Mouse (Mus musculus): Measurements from ENCODE around the gene Acer1. TPM values are rescaled to one million over a fixed set of nuclear protein-coding genes. Genes with fewer than 3 reads are reported as not detected.

Gene Acer1
- total RNA-seq, 2 experiments from 2014 or later: 0.04 TPM; not detected in 1

Other genes starting within 250 kb of the Acer1 start
- not detected in 2 replicates for gene Nrtn, start 224.6 kb downstream of the Acer1 start, total RNA-seq (2015)
- gene Nrtn, start 224.6 kb downstream of the Acer1 start, total RNA-seq (2017): not detected in 2 replicates
- gene Dus3l, start 217.4 kb downstream of the Acer1 start, total RNA-seq (2015): 8.4 and 8.7 TPM in 2 replicates
- gene Dus3l, start 217.4 kb downstream of the Acer1 start, total RNA-seq (2017): 10.5 and 14.6 TPM in 2 replicates
- 0.32 and 0.85 TPM in 2 replicates for gene Prr22, start 211.9 kb downstream of the Acer1 start, total RNA-seq (2015)
- gene Prr22, start 211.9 kb downstream of the Acer1 start, total RNA-seq (2017): not detected in 2 replicates
- gene Rfx2, start 151.1 kb downstream of the Acer1 start, total RNA-seq (2015): 5.0 and 5.2 TPM in 2 replicates
- 1.7 and 2.8 TPM in 2 replicates for gene Rfx2, start 151.1 kb downstream of the Acer1 start, total RNA-seq (2017)
- gene Acsbg2, start 107.7 kb downstream of the Acer1 start, total RNA-seq (2015): not detected in 2 replicates
- gene Acsbg2, start 107.7 kb downstream of the Acer1 start, total RNA-seq (2017): not detected in 2 replicates
- 0.32 and 0.40 TPM in 2 replicates for gene 1700061G19Rik, start 106.6 kb downstream of the Acer1 start, total RNA-seq (2015)
- gene 1700061G19Rik, start 106.6 kb downstream of the Acer1 start, total RNA-seq (2017): 0.07 and 0.53 TPM in 2 replicates
- gene Mllt1, start 46.7 kb downstream of the Acer1 start, total RNA-seq (2015): 10.6 and 11.0 TPM in 2 replicates
- 11.2 and 15.1 TPM in 2 replicates for gene Mllt1, start 46.7 kb downstream of the Acer1 start, total RNA-seq (2017)
- 19.1 and 20.0 TPM in 2 replicates for gene Clpp, start 8.2 kb upstream of the Acer1 start, total RNA-seq (2015)
- 25.1 and 27.3 TPM in 2 replicates for gene Clpp, start 8.2 kb upstream of the Acer1 start, total RNA-seq (2017)
- 13.0 and 14.0 TPM in 2 replicates for gene Alkbh7, start 15.2 kb upstream of the Acer1 start, total RNA-seq (2015)
- 7.6 and 12.8 TPM in 2 replicates for gene Alkbh7, start 15.2 kb upstream of the Acer1 start, total RNA-seq (2017)
- gene Pspn, start 17.9 kb upstream of the Acer1 start, total RNA-seq (2015): not detected in 2 replicates
- gene Pspn, start 17.9 kb upstream of the Acer1 start, total RNA-seq (2017): not detected in 2 replicates
- gene Gtf2f1, start 29.2 kb upstream of the Acer1 start, total RNA-seq (2015): 41.1 and 45.2 TPM in 2 replicates
- gene Gtf2f1, start 29.2 kb upstream of the Acer1 start, total RNA-seq (2017): 88.0 and 95.6 TPM in 2 replicates
- gene Gm17949, start 29.3 kb upstream of the Acer1 start, total RNA-seq (2015): not detected in 2 replicates
- not detected in 2 replicates for gene Gm17949, start 29.3 kb upstream of the Acer1 start, total RNA-seq (2017)
- gene Khsrp, start 49.4 kb upstream of the Acer1 start, total RNA-seq (2015): 56.0 and 66.5 TPM in 2 replicates
- 43.9 and 57.7 TPM in 2 replicates for gene Khsrp, start 49.4 kb upstream of the Acer1 start, total RNA-seq (2017)
- gene Slc25a41, start 59.5 kb upstream of the Acer1 start, total RNA-seq (2015): not detected in 2 replicates
- not detected in 2 replicates for gene Slc25a41, start 59.5 kb upstream of the Acer1 start, total RNA-seq (2017)
- gene Crb3, start 77.0 kb upstream of the Acer1 start, total RNA-seq (2015): 0.51 TPM in 1 of 2 replicates, not detected in the other
- gene Crb3, start 77.0 kb upstream of the Acer1 start, total RNA-seq (2017): not detected in 2 replicates
- gene Slc25a23, start 77.7 kb upstream of the Acer1 start, total RNA-seq (2015): 4.1 and 5.8 TPM in 2 replicates
- 0.49 and 0.77 TPM in 2 replicates for gene Slc25a23, start 77.7 kb upstream of the Acer1 start, total RNA-seq (2017)
- gene Dennd1c, start 96.4 kb upstream of the Acer1 start, total RNA-seq (2015): 69.7 and 73.9 TPM in 2 replicates
- gene Dennd1c, start 96.4 kb upstream of the Acer1 start, total RNA-seq (2017): 21.2 and 35.8 TPM in 2 replicates
- 0.13 TPM in 1 of 2 replicates, not detected in the other for gene Tubb4a, start 105.7 kb upstream of the Acer1 start, total RNA-seq (2015)
- gene Tubb4a, start 105.7 kb upstream of the Acer1 start, total RNA-seq (2017): 0.11 and 0.41 TPM in 2 replicates
- gene Tnfsf9, start 123.2 kb upstream of the Acer1 start, total RNA-seq (2015): 3.9 and 6.3 TPM in 2 replicates
- gene Tnfsf9, start 123.2 kb upstream of the Acer1 start, total RNA-seq (2017): 1.5 and 2.2 TPM in 2 replicates
- not detected in 2 replicates for gene Cd70, start 167.7 kb upstream of the Acer1 start, total RNA-seq (2015)
- gene Cd70, start 167.7 kb upstream of the Acer1 start, total RNA-seq (2017): not detected in 2 replicates
- 5.5 and 6.3 TPM in 2 replicates for gene Tnfsf14, start 212.1 kb upstream of the Acer1 start, total RNA-seq (2015)
- 15.6 and 15.7 TPM in 2 replicates for gene Tnfsf14, start 212.1 kb upstream of the Acer1 start, total RNA-seq (2017)
- 699 and 776 TPM in 2 replicates for gene C3, start 246.0 kb upstream of the Acer1 start, total RNA-seq (2015)
- gene C3, start 246.0 kb upstream of the Acer1 start, total RNA-seq (2017): 1,145 and 1,156 TPM in 2 replicates